Mouse (Mus musculus): ENCODE measurements around the gene Wasf2.

DNA sequence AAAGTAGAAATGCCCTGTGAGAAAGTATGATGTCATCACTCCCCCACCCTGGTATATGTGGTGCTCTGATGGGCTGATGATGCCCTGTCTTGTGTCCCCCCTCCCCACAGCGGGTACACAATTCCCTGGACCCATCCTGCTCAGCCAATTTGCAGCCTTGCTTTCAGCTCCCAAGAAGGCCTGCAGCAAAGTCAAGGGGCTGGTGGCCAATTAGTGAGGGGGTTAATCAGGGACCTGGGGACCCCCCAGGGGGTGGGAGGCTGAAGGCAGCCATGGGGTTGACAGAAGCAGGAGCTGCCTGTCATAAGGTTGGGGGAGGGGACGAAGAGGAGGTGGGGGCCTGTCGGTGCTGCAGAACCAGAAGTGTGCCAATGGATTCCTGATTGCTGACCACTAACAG is 73.3 kb downstream of the Wasf2 start:
- TF ChIP-seq CTCF (IDR thresholded peaks at IDR 0.05; ENCODE audit: extremely low read depth, insufficient read length, insufficient replicate concordance, low read depth, low read length) (no peak), POLR2A (IDR thresholded peaks at IDR 0.05; ENCODE audit: low read depth, low read length) (no peak)

Data from small intestine, adult 2 months (tissue).